Mouse (Mus musculus) midbrain, embryonic 13.5 days (tissue): Measurements from ENCODE around the gene Ippk. TPM values are rescaled to one million over a fixed set of nuclear protein-coding genes. Genes with fewer than 3 reads are reported as not detected.

Experiments used
- ATAC-seq: fragments of 200-750 bp; cut with Nextera tagmentation; 2 replicates; pipeline ENCODE4 v1.8.0; 2017; ENCODE audit warnings: mild to moderate bottlenecking, moderate TSS enrichment, moderate library complexity
- H3K27ac ChIP-seq: fragments of 300-500 bp; sonication (generic); 2 replicates; pipeline ENCODE4 v1.5.1; 2015; ENCODE audit warnings: inconsistent platforms, mild to moderate bottlenecking, moderate library complexity
- H3K27me3 ChIP-seq: fragments of 300-500 bp; sonication (generic); 2 replicates; pipeline ENCODE4 v1.6.1; 2015; ENCODE audit warnings: mild to moderate bottlenecking, inconsistent platforms
- H3K36me3 ChIP-seq: fragments of 300-500 bp; sonication (generic); 2 replicates; pipeline ENCODE4 v1.6.1; 2015; ENCODE audit warnings: mild to moderate bottlenecking, inconsistent platforms
- H3K4me1 ChIP-seq: fragments of 300-500 bp; sonication (generic); replicated peaks from 2 replicates; pipeline ENCODE4 v1.6.1; 2015; ENCODE audit warnings: inconsistent platforms
- H3K4me2 ChIP-seq: fragments of 300-500 bp; sonication (generic); replicated peaks from 2 replicates; pipeline ENCODE4 v1.6.1; 2015; ENCODE audit warnings: moderate library complexity, mild to moderate bottlenecking, inconsistent platforms
- H3K4me3 ChIP-seq: fragments of 300-500 bp; sonication (generic); replicated peaks from 2 replicates; pipeline ENCODE4 v1.5.1; 2015; ENCODE audit warnings: mild to moderate bottlenecking, inconsistent platforms
- H3K9ac ChIP-seq: fragments of 300-500 bp; sonication (generic); replicated peaks from 2 replicates; pipeline ENCODE4 v1.6.1; 2015; ENCODE audit warnings: mild to moderate bottlenecking, inconsistent platforms
- H3K9me3 ChIP-seq: fragments of 300-500 bp; sonication (generic); 2 replicates; pipeline ENCODE4 v1.6.1; 2016; ENCODE audit warnings: mild to moderate bottlenecking, inconsistent platforms
- WGBS: fragments of 180-500 bp; shearing (Covaris S2); methylation state at CpG from one replicate; pipeline ENCODE4 v1.1.7; 2015; 5-methylcytosine and 5-hydroxymethylcytosine counted together
- polyA plus RNA-seq: library from polyadenylated mRNA; unstranded; fragments of >200 nt; fragmentation: Nextera tagmentation; extraction: Ambion mirVana; gene quantifications from 2 replicates; pipeline ENCODE4 v1.2.1, GENCODE M21; 2015

The Ippk gene
- 14.2 and 14.9 TPM in 2 replicates for polyA plus RNA-seq

DNA sequence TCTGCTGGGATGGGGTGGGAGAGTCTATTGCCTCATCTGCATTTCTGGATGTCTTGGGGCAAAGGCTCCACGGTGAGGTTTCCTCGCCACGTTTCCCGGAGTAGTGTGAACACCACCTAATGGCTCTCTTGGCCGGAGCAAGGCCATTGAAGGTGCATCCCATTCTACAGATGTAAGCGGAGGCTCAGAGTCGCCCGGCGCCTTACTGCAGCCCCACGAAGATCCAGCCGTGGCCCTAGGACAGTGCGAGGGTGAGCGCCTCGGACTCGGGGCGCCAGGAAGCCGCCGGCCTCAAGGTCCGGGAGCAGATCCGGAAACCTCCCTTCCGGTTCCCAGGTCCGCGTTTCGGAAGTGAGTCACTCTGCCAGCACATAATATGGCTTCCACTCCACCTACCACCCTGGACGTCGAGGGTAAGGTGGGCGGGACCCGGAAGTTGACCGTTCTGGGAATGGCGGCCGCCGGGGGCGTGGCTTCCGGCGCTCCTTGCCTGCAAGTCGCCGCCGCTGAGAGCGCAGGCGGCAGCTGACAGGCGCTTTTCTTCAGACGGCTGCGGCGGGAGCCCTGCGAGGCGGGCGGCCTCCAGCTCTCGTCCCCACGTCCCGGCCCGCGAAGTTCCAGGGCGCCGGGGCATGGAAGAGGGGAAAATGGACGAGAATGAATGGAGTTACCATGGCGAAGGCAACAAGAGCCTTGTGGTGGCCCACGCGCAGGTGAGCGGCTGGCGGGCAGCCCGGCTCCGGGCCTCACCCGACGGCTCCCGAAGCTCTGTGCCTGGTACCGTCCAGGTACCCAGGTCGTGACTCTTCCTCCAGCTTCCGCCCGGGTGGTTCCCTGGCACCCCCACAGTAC, at the start of gene Ippk:
Ippk (plus strand) TSS at position 496 of the 852 bp plus-strand sequence.
- H3K27me3 ChIP-seq, result peaks cover 4% of the 10 kb centered on the region; the same call in 1 of the 2 replicates
- H3K4me1 ChIP-seq, result peaks cover 33% of the 10 kb centered on the region
- H3K4me2 ChIP-seq, result peak within 1 kb of the TSS; percentile 95
- no peaks in the 10 kb centered on the region for H3K9me3 ChIP-seq
- peak; percentile 99 for ATAC-seq
- H3K4me3 ChIP-seq, result peak within 1 kb of the TSS; percentile 89
- H3K27ac ChIP-seq, result peak within 1 kb of the TSS; percentile 80
- WGBS, result under 1% methylated on average over 69 of the region's 69 CpGs
- H3K9ac ChIP-seq, result peak within 1 kb of the TSS; percentile 90
- no peaks in the 10 kb centered on the region for H3K36me3 ChIP-seq

- Histone ChIP-seq H3K36me3 (peaks cover 53% of the 10 kb centered on the region), H3K27me3 (no peaks in the 10 kb centered on the region), H3K9me3 (no peaks in the 10 kb centered on the region), H3K4me3 (no peak overlapping the region), H3K4me1 (peaks cover 13% of the 10 kb centered on the region), H3K9ac (peak overlapping the region; percentile 20; the same call in 1 of the 2 replicates), H3K4me2 (no peak overlapping the region), H3K27ac (peak overlapping the region; percentile 20; the same call in 1 of the 2 replicates)
- ATAC-seq, result peak; percentile 51; the same call in 1 of the 2 replicates
- 84% methylated on average over 3 of the region's 3 CpGs for WGBS
Measured at GRCm38 (mm10) chr13:49371428-49371899, 49.6 kb upstream of the Ippk start.

DNA sequence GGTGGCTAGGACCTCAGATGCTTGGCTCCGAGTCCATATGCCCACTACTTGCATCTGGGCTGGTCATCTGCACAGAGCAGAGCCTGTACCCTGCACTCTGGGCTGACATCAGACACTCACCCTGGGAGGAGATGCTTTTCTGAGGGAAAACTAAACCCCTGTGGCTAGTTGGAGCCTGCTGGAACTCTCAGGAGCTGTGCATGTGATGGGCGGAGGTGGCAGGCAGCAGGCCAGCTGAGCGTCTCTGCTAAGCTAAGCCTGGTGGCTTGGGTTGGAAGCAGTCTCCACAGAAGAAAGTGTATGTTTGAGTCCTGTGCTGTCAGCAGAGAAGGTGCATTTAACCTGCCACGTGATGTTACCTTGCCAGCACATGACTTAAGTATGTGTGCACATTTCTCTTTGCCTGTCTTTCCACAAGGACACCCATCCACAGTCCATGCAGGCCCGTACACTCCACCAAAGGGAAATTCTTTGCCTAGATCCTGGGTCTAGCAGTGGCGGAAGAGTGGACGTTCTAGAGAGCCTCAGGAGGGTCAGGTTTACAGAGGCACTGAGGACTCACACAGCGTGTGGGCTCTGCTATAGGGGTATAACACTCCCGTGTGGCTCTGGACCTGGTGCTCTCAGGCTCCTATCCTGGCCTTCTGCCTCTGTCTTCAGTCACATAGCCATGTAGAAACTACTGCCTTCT, 48.5 kb upstream of the Ippk start:
- no peak for ATAC-seq
- Histone ChIP-seq H3K4me3 (no peak overlapping the region), H3K27me3 (no peaks in the 10 kb centered on the region), H3K9me3 (no peaks in the 10 kb centered on the region), H3K4me1 (peaks cover 7% of the 10 kb centered on the region; the same call in 1 of the 2 replicates), H3K9ac (no peak overlapping the region), H3K27ac (no peak overlapping the region), H3K36me3 (peaks cover 64% of the 10 kb centered on the region), H3K4me2 (no peak overlapping the region)
- WGBS, result 92% methylated on average over 9 of the region's 9 CpGs

DNA sequence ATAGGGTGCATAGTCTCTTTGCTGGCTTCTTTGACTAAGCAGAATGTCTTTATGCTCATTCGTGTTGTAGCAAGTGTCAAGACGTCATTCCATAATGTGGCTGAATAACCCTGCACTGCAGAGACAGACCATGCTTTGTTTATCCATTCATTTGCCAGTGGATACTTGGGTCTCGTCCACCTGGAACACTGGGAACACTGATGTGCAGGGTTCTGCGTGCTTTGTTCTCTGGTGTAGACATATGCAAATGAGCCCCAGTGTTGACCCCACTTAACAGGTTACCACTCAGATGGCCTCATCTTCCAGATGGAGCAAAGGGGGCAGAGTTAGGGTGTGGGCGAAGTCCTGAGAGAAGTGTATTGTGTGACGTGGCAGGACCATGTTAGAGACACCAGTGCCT, 46.7 kb upstream of the Ippk start:
- ATAC-seq, result no peak
- Histone ChIP-seq H3K27ac (no peak overlapping the region), H3K9me3 (no peaks in the 10 kb centered on the region), H3K4me3 (no peak overlapping the region), H3K4me1 (no peaks in the 10 kb centered on the region), H3K4me2 (no peak overlapping the region), H3K9ac (no peak overlapping the region), H3K36me3 (peaks cover 81% of the 10 kb centered on the region), H3K27me3 (no peaks in the 10 kb centered on the region)
- 66% methylated on average over 6 of the region's 6 CpGs for WGBS

DNA sequence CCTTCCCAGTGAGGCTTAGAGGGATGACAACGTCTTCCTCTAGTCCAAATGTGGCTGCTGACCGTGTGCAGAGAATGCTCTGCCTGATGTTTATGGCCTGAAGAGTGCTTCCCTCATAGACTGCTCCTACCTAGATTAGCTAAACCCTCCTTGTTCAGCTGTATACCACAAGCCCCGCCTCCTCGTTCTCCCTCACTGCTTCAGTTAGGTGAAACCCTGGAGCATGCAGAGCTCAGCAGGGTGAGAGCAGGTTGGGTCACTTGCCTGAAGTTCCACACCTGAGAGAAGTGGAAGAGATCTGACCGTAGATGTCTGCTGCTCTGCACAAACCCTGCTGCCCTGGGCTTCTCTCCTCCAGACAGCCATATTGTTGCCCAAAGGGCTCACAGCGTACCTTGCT, 46.3 kb upstream of the Ippk start:
- no peak for ATAC-seq
- H3K9ac ChIP-seq, result no peak overlapping the region
- H3K4me1 ChIP-seq, result no peaks in the 10 kb centered on the region
- H3K9me3 ChIP-seq, result no peaks in the 10 kb centered on the region
- 88% methylated on average over 6 of the region's 6 CpGs for WGBS
- H3K4me2 ChIP-seq, result no peak overlapping the region
- H3K27me3 ChIP-seq, result no peaks in the 10 kb centered on the region
- peaks cover 81% of the 10 kb centered on the region for H3K36me3 ChIP-seq
- H3K27ac ChIP-seq, result no peak overlapping the region
- no peak overlapping the region for H3K4me3 ChIP-seq

GRCm38 (mm10) chr13:49377608-49378007, 43.4 kb upstream of the Ippk start:
- H3K4me3 ChIP-seq, result no peak overlapping the region
- no peak for ATAC-seq
- 87% methylated on average over 6 of the region's 6 CpGs for WGBS
- no peaks in the 10 kb centered on the region for H3K27me3 ChIP-seq
- H3K9ac ChIP-seq, result no peak overlapping the region
- H3K36me3 ChIP-seq, result peaks cover 86% of the 10 kb centered on the region
- H3K4me2 ChIP-seq, result no peak overlapping the region
- no peak overlapping the region for H3K27ac ChIP-seq
- no peaks in the 10 kb centered on the region for H3K4me1 ChIP-seq
- no peaks in the 10 kb centered on the region for H3K9me3 ChIP-seq

GRCm38 (mm10) chr13:49379301-49379700, 41.7 kb upstream of the Ippk start:
- H3K9ac ChIP-seq, result no peak overlapping the region
- WGBS, result 95% methylated on average over 20 of the region's 20 CpGs
- peaks cover 97% of the 10 kb centered on the region for H3K36me3 ChIP-seq
- no peak overlapping the region for H3K4me3 ChIP-seq
- no peak for ATAC-seq
- no peaks in the 10 kb centered on the region for H3K27me3 ChIP-seq
- H3K9me3 ChIP-seq, result no peaks in the 10 kb centered on the region
- H3K4me1 ChIP-seq, result no peaks in the 10 kb centered on the region
- no peak overlapping the region for H3K4me2 ChIP-seq
- H3K27ac ChIP-seq, result no peak overlapping the region

DNA sequence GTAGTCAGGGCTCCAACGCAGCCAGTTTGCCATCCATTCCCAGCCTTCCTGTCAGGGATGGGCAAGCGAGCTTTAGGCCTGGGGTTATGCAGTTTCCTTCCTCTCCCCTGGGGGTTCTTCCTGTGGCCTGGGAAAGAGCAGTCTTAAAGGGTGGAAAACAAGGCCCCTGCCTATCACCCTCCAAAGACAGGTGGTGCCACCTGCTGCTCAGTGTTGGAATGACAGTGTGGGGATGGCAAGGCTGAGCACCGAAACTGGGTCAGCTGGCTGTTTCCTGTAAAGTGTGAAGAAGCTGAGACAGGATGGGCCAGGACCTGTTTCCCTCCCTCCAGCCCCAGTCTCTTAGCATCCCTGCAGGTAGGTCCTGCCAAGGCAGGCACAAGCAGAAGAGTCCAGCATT, 39.8 kb upstream of the Ippk start:
- ATAC-seq, result peak; percentile 58; the same call in 1 of the 2 replicates

DNA sequence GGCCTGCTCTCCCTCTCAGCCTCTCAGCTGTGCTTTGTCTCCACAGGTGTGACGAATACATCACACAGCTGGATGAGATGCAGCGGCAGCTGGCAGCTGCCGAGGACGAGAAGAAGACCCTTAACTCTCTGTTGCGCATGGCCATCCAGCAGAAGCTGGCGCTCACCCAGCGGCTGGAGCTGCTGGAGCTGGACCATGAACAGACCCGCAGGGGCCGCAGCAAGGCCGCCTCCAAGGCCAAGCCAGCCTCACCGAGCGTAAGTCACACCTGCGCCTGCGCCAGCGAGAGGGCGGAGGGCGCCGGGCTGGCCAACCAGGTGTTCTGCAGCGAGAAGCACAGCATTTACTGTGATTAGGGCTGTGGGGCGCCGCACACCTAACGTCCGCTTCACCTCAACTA, 38.1 kb upstream of the Ippk start:
- whole genome bisulfite sequencing, result 95% methylated on average over 23 of the region's 23 CpGs
- Histone ChIP-seq H3K4me2 (no peak overlapping the region), H3K27me3 (no peaks in the 10 kb centered on the region), H3K27ac (no peak overlapping the region), H3K9ac (no peak overlapping the region), H3K4me1 (no peaks in the 10 kb centered on the region), H3K9me3 (no peaks in the 10 kb centered on the region), H3K36me3 (peaks cover 87% of the 10 kb centered on the region), H3K4me3 (no peak overlapping the region)
- ATAC-seq, result no peak

More for the DNA sequence above, 39.8 kb upstream of the Ippk start:
- H3K9me3 ChIP-seq, result no peaks in the 10 kb centered on the region
- no peaks in the 10 kb centered on the region for H3K27me3 ChIP-seq
- H3K4me3 ChIP-seq, result no peak overlapping the region
- 28% methylated on average over 3 of the region's 3 CpGs for WGBS
- no peak overlapping the region for H3K4me2 ChIP-seq
- H3K9ac ChIP-seq, result no peak overlapping the region
- no peak overlapping the region for H3K27ac ChIP-seq
- peaks cover 97% of the 10 kb centered on the region for H3K36me3 ChIP-seq
- H3K4me1 ChIP-seq, result no peaks in the 10 kb centered on the region

- no peaks in the 10 kb centered on the region for H3K27me3 ChIP-seq
- no peaks in the 10 kb centered on the region for H3K9me3 ChIP-seq
- H3K4me3 ChIP-seq, result no peak overlapping the region
- H3K4me1 ChIP-seq, result no peaks in the 10 kb centered on the region
- no peak overlapping the region for H3K9ac ChIP-seq
- H3K27ac ChIP-seq, result no peak overlapping the region
- H3K4me2 ChIP-seq, result no peak overlapping the region
- ATAC-seq, result no peak
- H3K36me3 ChIP-seq, result peaks cover 74% of the 10 kb centered on the region
- WGBS, result 83% methylated on average over 16 of the region's 16 CpGs
Measured at GRCm38 (mm10) chr13:49384751-49385463, 36.1 kb upstream of the Ippk start.

GRCm38 (mm10) chr13:49391374-49391773, 29.7 kb upstream of the Ippk start:
- Histone ChIP-seq H3K4me1 (no peaks in the 10 kb centered on the region), H3K4me3 (no peak overlapping the region), H3K36me3 (peaks cover 34% of the 10 kb centered on the region), H3K9ac (no peak overlapping the region), H3K4me2 (no peak overlapping the region), H3K27ac (no peak overlapping the region), H3K27me3 (no peaks in the 10 kb centered on the region), H3K9me3 (no peaks in the 10 kb centered on the region)
- WGBS, result 97% methylated on average over 2 of the region's 2 CpGs
- no peak for ATAC-seq
